Mouse (Mus musculus) c-Kit-positive CD71-negative TER-119-negative erythroid progenitor cells, embryonic 14.5 days (primary cell): ENCODE measurements around the gene Ccdc34.

ENCODE experiments used
- DNase-seq: peaks from one replicate; pipeline ENCODE4 v3.0.0-alpha.2; 2013; ENCODE audit warnings: low read depth

Ccdc34 gene

DNA sequence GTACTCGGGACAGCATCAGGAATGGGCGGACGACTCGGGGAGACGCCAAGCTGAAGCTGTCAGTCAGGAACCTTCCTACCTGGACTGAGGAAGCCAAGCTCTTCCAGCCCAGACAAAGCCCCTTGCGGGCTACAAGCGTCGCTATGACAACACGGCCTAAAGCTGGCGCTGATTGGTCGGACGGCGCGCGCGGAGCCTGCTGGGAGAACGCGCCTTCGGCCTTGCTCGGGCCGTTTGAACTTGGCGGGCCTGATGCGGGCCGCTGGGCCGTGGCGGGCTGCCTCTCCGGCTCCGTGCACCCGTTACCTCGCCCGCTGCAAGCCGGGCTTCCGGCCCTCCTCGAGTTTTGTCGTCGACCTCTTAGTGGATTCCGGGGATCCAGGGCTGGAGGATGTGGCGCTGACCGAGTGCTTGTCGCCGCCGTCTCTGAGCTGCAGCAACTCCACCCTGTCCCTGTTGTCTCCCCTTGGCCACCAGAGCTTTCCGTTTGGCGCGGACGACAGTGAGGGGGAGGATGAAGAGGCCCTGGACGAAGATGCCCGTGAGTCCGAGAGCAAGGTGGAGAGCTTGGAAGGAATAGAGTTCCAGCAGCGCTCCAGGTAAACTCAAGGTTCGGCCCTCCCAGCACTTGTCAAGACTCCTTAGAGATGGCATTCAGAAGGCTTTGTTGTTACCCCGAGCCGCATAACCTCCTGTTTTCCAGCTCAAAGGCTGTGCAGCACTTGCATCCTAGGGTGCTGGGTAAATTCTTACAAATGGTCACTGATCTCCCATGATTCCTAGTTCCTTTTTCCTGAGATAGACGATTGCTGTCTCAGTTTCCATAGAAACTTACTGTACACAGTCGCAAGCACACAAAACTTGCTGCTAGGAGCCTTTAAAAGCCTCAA lies at the start of gene Ccdc34:
TSS of gene Ccdc34 (plus strand) at position 202 of the 890 bp plus-strand sequence.
- peak; percentile 81 for DNase-seq

DNA sequence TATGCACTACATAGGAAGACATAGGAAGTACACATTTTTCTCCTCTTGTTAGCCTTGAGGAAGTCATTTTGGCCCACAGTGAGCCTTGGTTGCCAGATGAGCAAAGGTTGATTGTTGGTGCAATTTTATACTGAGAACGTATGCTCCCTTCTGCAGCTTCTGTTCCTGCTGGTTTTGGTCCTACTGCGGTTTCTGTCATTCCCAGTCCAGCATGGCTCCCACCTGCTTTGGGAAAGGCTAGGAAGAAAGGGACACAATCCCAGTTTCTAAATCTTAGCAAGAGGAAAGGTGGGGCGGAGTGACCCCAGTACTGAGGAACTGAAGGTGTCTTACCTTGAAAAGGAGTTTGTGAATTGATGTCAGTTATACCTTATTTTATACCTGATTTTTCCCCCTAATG lies 48.2 kb upstream of the Ccdc34 start:
- no peak for DNase-seq

DNA sequence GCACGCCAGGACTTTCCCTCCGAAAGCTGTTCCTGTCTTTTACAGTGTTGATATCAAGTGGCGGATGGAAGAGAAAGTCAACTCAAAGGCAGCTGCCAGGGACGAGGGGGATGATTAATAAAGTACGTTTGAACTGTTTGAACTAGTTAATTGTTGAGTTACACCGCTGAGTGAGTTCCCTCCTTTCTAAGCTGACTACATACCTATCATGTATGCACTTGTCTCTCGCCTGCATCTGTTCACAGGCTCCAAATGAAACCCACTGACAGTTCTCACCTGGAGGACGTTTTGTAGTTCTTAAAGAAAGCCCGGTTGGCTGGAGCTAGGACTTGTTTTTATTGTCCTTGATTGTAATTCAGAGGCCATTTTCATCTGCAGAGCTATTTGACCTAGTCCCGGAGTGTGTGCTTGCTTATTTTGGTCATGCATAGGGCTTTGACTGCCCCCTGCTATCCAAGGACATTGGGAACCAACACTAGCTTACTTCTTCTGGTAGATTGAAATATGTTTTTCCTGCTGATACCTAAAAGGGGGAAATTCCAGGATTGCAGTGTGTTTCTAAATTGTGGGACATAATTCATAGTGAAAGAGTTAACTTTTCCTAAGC lies 47.6 kb upstream of the Ccdc34 start:
- no peak for DNase-seq

DNA sequence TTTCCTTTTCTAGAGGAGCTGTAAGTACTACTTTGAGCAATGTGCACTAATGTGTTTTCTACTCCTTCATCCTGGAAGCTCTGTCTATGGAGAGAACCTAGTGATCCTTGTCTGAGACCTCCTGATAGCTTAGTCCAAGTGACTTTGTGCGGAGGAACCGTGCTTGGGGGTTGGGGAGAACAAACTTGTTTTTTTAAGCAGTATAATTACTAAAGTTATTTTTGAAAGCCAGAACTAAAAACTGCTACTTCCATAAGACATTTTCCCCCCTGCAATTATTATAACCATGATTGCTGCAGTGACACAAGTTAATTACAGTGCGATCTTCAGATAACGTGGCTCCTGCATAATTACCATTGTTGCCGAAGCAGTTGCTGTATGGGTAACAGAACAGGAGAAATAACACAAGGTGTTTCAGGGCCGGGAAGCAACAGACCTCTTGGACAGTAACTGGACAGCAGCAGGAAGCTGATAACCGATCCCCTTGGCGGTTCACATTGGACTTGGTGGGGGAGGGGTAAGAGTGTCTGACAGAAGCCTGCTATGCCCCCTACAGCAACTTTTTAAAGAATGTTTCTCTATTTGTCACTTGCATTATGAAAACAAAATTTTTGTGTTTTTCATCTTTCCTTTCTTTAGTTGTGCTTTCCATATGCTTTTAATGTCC lies 46.7 kb upstream of the Ccdc34 start:
- DNase-seq: no peak

DNA sequence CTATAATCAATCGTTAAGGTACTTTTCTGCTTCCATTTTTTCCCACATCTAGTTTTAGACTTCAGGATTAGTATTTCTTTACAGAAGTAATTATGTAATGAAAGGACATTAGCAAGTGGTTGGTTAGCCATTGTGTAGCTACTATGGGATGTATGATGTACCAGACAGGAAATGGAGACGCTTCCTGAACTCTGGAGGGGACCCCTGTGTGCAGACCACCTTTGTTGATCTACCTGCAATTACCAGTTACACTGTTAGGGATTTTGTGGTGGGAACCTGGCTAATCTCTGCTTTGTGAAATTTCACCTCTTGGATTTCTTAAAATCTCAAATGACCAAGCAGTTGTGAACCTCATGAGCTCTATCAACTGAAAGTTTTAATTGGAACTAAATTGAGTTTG lies 45.3 kb upstream of the Ccdc34 start:
- no peak for DNase-seq

DNA sequence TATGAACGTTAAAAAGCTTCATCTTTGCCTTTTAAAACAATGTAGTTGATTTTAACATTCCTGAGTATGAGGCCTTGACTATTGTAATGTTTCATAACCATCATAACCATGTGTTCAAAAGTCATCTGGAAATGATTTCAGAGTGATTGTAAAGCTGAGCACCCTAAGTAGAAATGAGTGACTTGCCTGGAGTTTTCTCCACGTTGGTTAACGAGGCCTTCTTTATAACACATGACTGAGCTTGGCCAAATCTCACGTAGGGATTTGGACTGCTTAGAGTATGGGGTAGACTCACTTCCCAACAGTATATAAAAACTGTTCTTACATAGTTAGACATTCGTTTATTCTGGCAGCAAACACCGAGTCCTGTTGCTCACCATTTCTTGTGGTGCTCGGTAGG lies 44.7 kb upstream of the Ccdc34 start:
- no peak for DNase-seq

DNA sequence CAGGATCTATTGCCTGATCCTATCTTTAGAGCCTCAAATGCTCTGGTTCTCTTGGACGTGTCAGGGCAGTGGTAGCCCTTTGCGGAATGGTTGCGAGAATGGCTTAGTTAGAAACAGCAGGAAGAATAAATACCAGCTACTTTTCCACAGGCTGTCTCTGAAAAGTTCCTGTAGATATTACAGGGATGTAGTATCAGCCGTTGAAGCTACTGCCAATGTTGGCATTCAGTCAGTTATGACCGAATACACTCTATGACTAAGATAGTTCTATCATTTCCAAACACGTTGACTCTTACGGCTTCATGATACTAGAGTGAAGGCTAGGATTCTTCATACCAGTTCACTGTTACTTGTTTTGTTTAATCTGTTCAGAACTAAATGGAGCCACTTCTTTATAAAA lies 42.8 kb upstream of the Ccdc34 start:
- no peak for DNase-seq

DNA sequence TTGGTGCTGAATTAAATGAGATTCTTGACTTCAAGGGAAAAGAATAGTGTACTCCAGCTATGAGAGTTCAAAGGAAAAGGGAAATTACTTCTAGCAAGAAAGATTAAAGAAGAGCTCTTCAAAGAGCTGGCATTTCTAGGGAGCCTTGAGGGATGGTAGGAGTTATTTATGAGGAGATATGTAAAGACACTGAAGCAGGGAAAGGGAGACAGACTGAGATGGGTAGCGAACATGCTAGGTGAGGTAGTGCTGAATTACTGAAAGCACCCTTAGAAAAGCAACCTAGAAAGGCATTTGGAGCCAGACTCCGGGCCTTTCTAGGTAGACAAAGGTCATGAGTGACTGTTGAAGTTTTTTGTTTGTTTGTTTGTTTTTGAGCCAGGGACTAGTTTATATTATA lies 41.4 kb upstream of the Ccdc34 start:
- DNase-seq: no peak

DNA sequence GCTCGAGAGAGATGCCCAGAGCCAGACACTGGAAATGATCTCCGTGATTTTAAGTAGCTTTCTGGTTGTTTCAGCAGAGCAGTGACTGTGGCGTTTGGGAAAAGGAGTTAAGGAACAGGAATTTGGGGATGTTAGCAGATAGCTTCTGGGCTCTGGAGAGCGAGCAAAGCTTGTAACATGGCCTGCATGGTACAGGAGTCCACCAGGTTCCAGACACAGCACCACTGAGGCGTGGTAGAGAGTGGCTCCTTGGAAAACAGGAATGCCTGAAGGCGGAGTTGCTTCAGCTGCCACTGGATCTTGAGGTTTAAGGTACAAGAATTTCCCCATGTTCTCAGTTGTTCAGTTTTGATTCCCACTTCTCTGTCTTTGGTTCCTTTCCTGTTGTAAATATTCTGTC lies 40.3 kb upstream of the Ccdc34 start:
- no peak for DNase-seq

DNA sequence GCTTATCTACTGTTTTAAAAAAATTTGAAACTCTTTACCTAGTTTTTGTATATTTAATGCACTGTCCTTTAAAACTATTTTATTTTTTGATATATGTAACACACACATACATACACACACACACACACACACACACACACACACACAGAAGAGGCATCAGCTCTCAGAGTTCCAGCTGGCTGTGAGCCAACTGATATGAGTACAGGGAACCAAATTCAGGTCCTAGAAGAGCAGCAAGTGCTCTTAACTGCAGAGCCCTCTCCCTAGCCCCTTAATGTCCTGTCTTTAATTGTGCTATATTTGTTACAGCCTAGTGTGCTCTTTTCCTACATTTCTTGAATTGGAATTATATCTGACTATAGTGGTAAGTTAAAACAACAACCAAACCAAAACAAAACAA lies 38.4 kb upstream of the Ccdc34 start:
- no peak for DNase-seq

DNA sequence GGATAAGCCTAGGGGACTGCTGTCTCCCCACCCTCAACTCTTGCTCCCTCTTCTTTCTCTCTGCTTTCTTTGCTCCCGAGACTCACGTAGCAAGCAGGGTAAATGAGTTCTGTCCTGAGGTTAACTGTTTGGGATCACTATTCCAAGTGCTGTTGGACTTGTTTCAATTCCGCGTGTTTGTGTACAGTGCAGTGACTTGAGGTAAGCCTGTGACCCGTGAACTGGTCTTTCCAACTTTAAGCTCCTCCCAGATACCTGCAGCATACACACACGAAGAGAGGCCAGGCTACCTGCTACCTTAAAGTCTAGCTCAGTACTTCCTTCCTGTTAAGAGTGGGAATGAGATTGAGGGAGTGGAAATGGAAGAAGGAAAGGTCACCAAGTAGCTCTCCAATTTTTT lies 34.2 kb upstream of the Ccdc34 start:
- no peak for DNase-seq

DNA sequence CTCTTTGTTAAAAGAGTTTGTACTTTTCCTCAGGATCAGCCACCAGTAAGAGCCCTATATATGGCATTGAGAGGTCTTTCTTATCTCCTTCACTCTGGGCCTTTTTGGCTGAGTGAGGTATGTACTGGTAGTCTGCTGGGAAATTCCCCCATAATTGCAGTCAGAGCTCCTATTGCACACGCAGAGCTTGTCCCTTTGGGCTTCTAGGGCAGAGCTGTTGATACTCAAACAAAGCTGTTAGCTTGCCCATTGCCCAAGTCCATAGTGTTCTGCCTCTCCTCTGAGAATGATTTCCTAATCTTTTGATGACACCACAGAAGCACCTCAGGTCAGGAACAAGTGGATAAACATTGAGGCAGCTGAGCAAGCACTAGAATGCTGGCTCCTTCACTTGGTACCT lies 32.7 kb upstream of the Ccdc34 start:
- no peak for DNase-seq

DNA sequence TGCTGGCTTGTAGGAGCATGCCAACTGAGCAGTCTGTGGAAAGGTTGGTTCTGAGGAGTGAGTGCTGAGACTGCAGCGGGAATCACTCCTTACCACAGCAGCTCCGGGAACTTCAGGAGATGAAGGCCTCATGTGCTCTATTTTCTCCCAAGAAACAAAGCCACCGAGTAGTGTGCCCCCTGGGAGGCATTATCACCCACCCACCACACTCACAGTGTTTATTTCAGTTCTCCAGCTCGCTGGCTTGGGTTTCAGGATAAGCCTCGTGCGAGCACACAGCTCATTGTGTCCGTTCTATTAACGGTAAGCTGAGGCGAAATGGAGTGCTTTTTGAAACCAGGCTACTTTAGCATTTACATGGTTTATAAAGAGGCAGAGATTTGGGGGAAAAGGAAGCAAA lies 32.1 kb upstream of the Ccdc34 start:
- no peak for DNase-seq

DNA sequence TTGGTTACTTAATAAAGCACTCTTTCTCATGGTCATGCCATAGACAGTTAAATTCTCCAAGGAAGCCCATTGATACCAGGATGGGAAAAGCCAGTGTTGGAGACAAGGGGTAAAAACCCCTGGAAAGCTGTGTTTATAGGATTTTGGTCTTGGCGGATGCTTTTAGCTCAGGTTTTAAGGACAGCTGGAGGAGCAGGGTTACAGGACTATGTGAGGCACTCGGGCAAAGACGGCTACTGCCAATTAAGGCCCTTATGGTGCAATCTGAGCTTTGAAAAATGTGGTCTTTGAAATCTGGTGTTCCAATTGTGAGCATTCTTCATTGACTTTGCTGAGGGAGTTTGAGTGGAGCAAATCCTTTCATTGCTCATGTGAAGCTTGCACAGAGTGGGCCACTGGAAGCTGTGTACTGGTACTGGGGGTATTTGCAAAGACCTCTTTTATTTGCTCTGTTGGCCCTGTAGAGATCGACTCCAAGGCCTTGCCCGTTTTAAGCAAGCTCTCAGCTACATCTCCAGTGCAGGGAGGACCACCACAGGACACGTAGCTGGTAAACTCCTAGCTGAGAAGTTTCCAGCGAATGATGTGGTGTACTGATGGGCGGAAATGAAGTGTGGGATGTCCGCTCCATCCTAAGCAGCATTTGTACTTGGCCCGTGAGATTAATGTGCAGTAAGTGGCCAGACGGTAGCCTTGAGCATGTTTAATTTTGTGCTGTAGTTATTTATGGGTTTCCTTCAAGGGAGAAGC lies 31.4 kb upstream of the Ccdc34 start:
- no peak for DNase-seq

DNA sequence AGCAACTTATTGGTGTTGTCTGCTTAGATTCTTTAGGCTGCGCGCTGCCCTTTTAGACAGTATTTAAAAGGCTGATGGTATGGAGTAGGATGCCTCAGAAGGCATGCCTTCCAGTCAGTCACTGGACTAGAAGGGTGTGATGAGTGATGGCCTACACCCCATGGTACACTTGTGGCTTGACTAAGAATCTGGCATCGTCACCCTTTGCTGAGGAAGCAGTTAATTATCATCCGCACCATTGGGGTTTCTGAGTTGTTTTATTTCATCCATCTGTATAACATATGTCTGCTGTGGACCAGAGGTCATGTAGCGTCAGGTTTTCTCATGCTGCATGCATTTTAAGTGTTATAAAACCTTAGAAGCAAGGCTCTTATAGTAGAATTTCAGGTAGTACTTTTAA lies 29.7 kb upstream of the Ccdc34 start:
- DNase-seq: no peak

DNA sequence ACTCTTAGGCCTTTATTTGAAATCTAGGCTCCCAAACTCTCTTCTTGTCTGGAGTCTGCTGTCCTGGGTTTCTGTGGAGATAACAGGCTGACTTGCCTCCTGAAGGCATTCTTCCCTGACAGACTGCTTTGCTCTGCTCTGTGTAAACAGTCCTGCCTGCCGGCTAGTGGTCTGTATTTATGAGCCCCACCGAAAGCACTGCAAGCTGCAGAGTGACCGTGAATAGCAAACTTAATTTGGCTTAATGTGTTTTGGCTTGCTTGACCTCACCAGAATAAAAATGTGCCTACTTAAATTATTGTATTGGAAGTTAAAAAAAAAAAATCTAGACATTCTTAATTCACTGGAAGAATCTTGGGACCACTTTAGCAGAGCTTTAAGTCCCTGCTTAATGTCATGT lies 28.4 kb upstream of the Ccdc34 start:
- DNase-seq: no peak

DNA sequence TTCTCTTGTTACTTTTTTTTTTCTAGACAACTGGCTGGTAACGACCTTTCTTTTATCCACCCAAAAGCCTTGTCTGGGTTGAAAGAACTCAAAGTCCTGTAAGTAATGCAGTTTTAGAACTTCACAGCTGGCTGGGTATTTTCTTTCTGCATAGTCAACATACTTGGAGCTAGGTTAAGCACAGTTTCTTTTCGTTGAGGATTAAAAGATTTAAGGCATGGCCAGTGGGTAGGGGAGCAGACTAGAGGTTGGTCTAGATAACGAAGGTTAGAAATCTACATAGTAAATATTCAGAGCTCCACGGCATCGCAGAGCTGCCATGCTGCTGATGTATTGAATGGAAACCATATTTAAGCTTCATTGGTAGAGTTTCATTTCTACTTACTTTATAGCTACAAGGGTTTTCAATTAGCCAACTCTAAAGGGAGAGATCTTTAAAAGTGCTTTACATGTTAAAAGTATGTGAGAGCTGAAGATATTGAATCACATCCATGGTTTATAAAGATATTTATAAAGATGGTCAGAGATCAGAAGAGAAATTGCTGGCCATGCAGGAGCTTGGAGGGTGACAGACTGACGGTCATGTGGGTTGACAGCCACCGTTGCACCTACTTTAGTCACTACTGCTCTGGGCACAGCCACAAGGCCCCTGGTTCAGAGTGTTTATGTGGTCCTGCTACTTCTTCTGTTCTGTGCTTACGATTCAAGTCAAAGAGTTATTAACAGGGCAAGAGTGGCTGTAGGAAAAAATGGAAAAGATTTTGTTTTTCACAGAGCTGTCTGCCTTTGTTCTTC lies 27.7 kb upstream of the Ccdc34 start:
- DNase-seq: no peak

DNA sequence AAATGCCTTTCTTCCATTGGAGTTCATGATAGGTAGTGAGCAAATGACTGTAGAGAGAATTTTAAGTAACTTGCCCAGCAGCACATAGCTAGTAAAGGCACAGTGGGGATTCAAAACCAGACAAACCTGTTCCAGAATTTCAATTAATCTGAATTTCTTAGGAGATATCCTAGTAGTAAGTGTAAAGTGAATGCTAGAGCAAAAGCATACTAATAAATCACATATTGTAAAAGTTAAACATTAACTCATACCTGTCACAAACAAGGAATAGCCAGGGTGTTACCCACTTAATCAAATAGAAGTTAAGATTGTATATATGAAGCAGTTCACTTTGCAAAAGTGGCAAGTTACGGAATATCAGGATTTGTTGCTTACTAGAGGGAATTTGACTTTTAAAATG lies 25.9 kb upstream of the Ccdc34 start:
- no peak for DNase-seq

DNA sequence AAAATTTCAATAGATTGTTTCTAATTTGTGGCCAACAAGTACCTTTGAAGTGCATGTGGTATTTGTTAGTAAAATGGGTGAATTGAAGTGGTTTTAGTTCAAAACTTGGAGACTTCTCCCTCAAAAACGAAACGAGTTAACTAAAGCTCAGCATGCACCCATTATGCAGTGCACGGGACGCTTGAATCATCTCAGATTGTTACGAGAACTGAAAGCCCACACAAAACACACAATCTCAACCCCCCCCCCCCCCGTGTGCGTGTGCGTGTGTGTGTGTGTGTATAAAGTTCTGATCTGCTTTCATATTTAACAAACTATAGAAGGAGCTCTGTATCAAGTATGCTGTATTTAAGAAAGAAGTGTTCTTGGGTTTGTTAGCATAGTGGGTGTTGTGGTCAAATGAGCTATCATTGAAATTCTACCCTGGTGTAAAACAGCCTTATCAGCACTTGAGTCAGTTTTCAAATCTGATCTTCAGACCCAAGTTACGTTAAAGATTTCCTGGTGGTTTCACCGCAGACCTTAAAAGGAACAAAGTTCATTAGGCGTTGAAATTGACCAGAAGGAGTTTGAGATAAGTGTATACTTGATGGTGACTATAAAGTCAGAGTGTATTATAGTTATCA lies 25.1 kb upstream of the Ccdc34 start:
- DNase-seq: no peak

DNA sequence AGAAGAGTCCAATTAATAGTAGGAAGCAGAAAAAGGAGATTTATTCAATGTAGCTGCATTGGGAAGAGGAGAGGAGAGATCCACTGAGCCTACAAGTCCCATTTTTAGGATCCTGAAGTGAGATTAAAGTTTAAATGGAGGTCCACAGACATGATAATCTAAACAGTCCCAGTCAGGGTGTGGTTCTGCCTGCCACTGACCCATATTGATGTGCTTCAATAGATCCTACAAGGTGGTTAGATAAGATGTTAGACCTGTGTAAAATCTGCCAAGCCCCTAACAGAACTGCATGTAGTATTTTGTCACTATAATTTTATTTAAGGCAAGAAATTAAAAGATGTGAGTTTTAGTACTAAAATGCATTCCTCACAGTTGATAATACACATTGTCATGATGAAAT lies 24.2 kb upstream of the Ccdc34 start:
- no peak for DNase-seq

DNA sequence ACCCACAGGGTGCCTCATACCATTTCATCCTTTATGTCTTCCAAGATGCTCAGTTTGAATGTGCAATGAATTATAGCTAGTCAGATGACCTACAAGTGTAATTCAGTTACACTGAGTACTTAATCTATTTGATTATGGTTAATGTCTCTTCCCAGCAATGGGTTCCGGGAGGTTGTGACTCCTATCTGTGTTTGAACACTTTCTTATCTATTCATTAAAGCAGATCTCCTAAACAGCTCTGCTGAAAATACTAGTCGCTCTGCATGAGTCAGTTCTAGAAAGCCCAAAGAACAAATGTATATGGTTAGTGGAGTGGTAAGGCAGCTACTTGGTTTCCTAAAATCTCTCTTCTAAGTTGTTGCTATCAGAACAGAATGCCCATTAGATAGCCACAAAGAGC lies 22.6 kb upstream of the Ccdc34 start:
- no peak for DNase-seq
